ENCODE assay signal across 13 mouse cellular contexts in genomic region chr1:111017640-111018039, GRCm38 (mm10). TPM values are rescaled to one million over a fixed set of nuclear protein-coding genes. Genes with fewer than 3 reads are reported as not detected.
"Had no signal": no experiment of that assay in that cellular context is flagged by ENCODE, and none has a peak within 500 bp of the region (broad histone marks: within the 10 kb centered on the region; RNA-seq: fewer than 3 reads in every experiment).

No protein-coding gene starts in this region.

- DNase-seq: kidney, adult 8-10 months; kidney, postnatal 36 days; left cerebral cortex, postnatal 4 days; lung, adult 18-20 months; right cerebral cortex, postnatal 14 days had no signal

- H3K4me3 ChIP-seq: limb, embryonic 13.5 days; midbrain, embryonic 12.5 days; neural tube, embryonic 13.5 days had no signal

- ATAC-seq: midbrain, embryonic 16.5 days had no signal

- H3K9ac ChIP-seq: limb, embryonic 13.5 days; liver, embryonic 14.5 days; midbrain, embryonic 12.5 days; neural tube, embryonic 13.5 days had no signal

- H3K27me3 ChIP-seq: limb, embryonic 13.5 days; midbrain, embryonic 12.5 days; neural tube, embryonic 13.5 days had no signal

- H3K27ac ChIP-seq: kidney, postnatal 0 days; limb, embryonic 13.5 days; liver, embryonic 14.5 days; midbrain, embryonic 12.5 days; neural tube, embryonic 13.5 days had no signal

- H3K4me1 ChIP-seq: limb, embryonic 13.5 days; midbrain, embryonic 12.5 days; neural tube, embryonic 13.5 days had no signal

- H3K36me3 ChIP-seq: limb, embryonic 13.5 days; midbrain, embryonic 12.5 days; neural tube, embryonic 13.5 days had no signal

- H3K9me3 ChIP-seq: limb, embryonic 13.5 days; midbrain, embryonic 12.5 days; neural tube, embryonic 13.5 days had no signal

- H3K4me2 ChIP-seq: limb, embryonic 13.5 days; midbrain, embryonic 12.5 days; neural tube, embryonic 13.5 days had no signal

RNA-seq across cellular contexts. Expression of gene Cdh19, which starts 40.3 kb away (rescaled TPM):
- total RNA-seq: megakaryocyte-erythroid progenitor cell, adult 5-6 weeks had no signal
- polyA plus RNA-seq: liver, adult 2 months; liver, embryonic 14.5 days had no signal
